Mouse (Mus musculus) CD4-positive, CD25-positive, alpha-beta regulatory T cell (primary cell): ENCODE data around the gene Btbd7. TPM values are rescaled to one million over a fixed set of nuclear protein-coding genes. Genes with fewer than 3 reads are reported as not detected.

Source experiments
- polyA plus RNA-seq: library from polyadenylated mRNA; unstranded; fragments of 100-300 nt; shearing (Covaris generic); gene quantifications from one replicate; pipeline ENCODE4 v1.2.1, GENCODE M21; 2017

Btbd7 gene
- 24.6 TPM for polyA plus RNA-seq

DNA sequence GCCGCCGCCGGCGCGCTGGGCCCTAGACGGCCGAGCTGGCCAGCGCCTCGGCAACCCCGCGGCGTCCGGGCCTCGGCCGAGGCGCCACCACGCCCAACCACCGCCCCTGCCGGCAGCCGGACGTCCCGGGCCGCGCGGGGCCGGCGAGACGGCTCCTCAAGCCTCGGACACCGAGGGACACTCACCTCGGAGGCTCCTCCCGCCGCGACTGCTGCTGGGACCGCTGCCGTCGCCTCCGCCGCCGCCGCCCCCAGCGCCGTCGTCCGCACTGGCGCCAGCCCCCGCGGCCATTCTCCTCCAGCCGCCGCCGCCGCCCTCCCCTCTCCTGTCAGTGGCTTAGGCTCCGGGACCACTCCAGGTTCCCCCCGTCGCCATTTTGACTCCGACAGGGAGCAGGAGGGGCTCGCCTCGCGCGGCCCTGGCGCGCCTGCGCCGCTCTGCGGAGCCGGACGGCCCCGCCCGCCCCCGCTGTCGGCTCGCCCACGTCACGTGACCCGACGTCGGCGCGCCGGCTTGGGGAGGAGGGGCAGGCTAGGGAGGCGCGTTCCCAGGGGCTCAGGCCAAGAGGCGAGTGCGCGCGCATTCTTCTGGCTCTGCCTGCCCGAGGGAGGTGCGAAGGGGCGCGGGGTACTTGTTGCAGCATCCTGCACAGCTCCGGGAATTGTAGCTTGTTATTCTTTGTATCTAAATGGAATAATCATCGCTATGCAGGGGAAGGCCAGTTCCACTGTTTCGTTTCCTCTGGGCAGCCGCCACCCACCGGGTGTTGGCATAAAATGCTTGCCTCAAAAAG, at the start of gene Btbd7:
Btbd7 (minus strand) TSS at position 441 of the 793 bp plus-strand sequence.

DNA sequence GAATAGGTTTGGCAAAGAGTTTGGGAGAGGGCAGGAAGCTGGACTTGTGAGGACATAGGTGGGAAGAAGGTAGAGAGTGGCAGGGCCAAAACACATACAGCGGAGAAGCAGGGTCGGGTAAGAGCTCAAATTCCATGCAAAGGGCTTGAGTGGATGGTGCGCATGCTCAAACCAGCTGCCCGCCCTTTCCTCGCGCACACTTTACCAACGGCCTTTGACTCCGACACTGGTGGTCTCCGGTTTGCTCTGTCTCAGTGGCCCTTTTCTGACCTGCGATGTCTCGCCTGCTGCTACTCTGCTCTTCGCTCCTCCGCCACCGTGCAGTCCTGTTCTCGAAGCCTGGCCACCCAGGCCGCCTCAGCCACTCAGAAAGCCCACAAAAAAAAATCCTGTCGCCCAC, 20.8 kb upstream of the Btbd7 start, which contains the start of gene Cox8c:
Cox8c (plus strand) TSS at position 226 of the 400 bp plus-strand sequence.

DNA sequence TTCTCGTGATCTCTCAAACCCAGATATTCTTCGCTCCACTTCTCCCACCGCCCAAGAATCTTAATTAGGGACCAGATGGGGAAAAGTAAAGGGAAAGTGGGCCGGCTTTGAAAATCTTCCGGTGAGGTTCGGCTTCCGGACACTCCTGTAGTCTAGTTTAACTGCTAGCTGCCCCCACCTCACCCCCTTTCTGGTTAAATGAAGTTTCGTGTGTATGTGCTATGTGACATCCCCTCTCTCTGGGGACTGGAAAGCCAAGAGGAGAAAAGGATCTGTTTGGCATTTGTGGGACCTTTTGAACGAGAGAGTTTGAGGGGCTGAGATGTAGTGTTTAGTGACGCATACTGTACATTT, 119.9 kb downstream of the Btbd7 start, which contains the start of gene Gm20604:
Gm20604 (minus strand) TSS at position 270 of the 354 bp plus-strand sequence.

DNA sequence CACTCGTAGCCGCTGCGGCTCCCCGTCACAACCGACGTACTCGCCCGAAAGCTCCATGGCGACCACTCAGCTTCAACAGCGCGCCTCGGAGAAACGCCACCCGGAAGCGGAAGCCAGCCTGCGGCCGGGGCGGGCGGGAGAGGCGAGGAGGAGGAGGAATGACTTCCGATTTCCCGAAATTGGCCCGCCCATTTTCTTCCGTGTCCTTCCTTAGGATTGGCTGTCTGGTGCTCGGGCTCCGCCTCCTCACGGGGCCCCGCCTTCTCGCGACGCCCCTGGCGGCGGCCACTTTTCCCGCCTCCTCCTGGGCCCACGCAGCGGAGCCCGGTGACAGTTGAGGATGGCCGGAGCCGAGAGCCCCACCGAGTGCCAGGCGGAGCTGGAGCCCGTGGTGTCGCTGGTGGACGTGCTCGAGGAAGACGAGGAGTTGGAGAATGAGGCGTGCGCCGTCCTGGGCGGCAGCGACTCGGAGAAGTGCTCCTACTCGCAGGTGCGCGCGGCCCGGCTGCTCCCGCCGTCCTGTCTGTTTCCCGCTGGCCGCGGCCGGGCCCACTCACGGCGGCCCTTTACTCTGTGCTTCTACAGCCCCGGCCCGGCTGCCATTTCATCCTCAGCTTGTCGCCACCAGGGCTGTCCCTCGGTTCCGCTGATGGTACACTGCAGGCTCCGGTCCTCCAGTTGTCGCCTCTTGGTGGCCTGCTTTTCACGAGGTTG, 120.4 kb downstream of the Btbd7 start, which contains the start of the genes Gm28051, Gon7 and Ubr7:
Gm28051 (minus strand) TSS at position 77 of the 714 bp plus-strand sequence.
Gon7 (minus strand) TSS at position 115 of the 714 bp plus-strand sequence.
Ubr7 (plus strand) TSS at position 279 of the 714 bp plus-strand sequence.

DNA sequence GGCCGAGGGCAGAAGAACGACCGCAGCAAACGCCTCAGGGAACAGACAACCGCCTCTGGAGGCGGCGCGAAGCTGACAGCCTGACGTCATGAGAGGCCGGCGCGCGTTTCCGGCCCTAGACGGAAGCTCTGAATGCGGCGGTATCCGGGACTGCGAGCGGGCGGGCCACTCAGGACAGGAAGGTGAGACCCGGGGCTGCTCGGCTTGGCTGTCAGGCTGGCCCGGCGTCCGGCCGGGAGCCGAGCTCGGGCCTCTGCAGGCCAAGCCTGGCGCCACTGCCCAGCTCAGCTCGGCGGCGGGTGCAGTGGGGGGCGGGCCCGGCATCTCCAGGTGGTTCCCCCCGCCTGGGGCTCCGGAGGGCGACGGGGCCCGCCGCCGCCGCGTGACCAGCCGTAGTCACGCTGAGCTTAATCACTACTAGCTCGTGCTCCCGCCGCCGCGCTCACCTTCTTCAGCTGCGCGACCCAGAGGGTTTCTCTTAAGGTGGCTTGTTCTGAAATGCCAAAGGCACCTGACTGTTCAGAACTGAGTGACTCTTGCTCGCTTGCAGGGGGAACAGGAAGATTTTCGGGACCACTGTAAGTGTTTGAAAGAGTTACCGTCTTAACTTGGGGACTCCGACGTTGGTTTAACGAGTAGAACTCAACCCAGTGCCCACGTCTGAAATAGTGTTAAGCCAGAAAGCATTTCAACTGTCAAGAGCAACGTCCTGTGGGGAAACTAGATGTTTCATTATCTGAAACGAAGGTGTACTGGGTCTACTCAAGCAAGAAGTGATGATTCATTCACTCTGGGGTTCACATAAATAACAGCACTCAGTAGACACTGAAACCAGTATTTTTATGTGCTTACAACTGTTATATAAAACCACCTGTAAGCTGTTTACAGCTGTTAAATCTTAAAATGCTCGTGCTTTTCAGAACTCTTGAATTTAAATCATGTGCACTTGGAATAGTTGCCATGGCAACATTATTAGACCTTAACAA, 134.4 kb downstream of the Btbd7 start, which contains the start of the genes Moap1 and Tmem251:
Moap1 (minus strand) TSS at position 73 of the 986 bp plus-strand sequence.
Tmem251 (plus strand) TSS at position 174 of the 986 bp plus-strand sequence.

Other genes starting within 250 kb of the Btbd7 start
- gene Itpk1, start 173.5 kb downstream of the Btbd7 start, polyA plus RNA-seq = 52.6 TPM
- gene Moap1, start 134.8 kb downstream of the Btbd7 start, polyA plus RNA-seq = 7.2 TPM
- gene Tmem251, start 134.7 kb downstream of the Btbd7 start, polyA plus RNA-seq = 20.0 TPM
- gene Gm28051, start 120.7 kb downstream of the Btbd7 start, polyA plus RNA-seq = not detected
- gene Gon7, start 120.7 kb downstream of the Btbd7 start, polyA plus RNA-seq = 18.6 TPM
- gene Ubr7, start 120.5 kb downstream of the Btbd7 start, polyA plus RNA-seq = 27.9 TPM
- gene Gm20604, start 119.8 kb downstream of the Btbd7 start, polyA plus RNA-seq = 7.6 TPM
- gene Cox8c, start 20.8 kb upstream of the Btbd7 start, polyA plus RNA-seq = not detected
- gene Unc79, start 70.4 kb upstream of the Btbd7 start, polyA plus RNA-seq = 0.06 TPM